Mouse (Mus musculus): Measurements from ENCODE around the gene Slc37a3. TPM values are rescaled to one million over a fixed set of nuclear protein-coding genes. Genes with fewer than 3 reads are reported as not detected.
"Not testable (repeated sequence)": the region's sequence is repeated elsewhere in the genome, so short reads cannot be mapped to it uniquely, and the experiment has no call there.

The Slc37a3 gene
- polyA plus RNA-seq, 1 experiment from 2014 or later, result 30.9 TPM

DNA sequence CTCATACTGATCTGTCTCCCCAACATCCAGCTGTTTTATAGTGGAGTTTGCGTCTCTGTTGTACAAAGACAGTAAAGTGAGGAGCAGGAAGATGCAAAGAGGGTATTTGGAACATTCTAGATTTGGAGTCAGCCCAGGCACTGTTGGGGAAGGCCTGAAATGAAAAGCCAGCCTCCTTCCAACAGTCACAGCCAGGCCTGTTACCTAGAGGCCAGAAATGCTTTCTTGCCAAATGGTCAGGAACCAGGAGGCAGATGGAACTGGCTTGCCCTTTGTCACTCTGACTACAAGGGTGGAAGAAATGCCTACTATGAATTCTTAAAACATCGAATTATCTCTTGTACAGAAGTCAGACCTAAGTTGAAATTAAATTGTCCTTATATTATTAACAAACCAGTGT is 12.5 kb upstream of the Slc37a3 start:
- WGBS, result 87% methylated on average over 2 of the region's 2 CpGs
- Histone ChIP-seq H3K27ac (ENCODE audit: low read length) (no peak overlapping the region), H3K4me2 (ENCODE audit: low read depth, low read length) (no peak overlapping the region), H3K27me3 (ENCODE audit: control insufficient read depth, insufficient read depth, low read length) (no peaks in the 10 kb centered on the region), H3K36me3 (ENCODE audit: control insufficient read depth, insufficient read depth) (no peaks in the 10 kb centered on the region), H3K4me3 (ENCODE audit: low read length) (no peak overlapping the region), H3K9me3 (replicated peaks; ENCODE audit: control insufficient read depth, low read length) (no peaks in the 10 kb centered on the region), H3K4me1 (ENCODE audit: control insufficient read depth, insufficient read depth, low read length) (no peaks in the 10 kb centered on the region), H3K9ac (ENCODE audit: low read length) (no peak overlapping the region; the same call in 1 of the 2 replicates)
- ATAC-seq (replicated peaks; ENCODE audit: extremely low read depth, insufficient read depth, low FRiP score), result no peak

DNA sequence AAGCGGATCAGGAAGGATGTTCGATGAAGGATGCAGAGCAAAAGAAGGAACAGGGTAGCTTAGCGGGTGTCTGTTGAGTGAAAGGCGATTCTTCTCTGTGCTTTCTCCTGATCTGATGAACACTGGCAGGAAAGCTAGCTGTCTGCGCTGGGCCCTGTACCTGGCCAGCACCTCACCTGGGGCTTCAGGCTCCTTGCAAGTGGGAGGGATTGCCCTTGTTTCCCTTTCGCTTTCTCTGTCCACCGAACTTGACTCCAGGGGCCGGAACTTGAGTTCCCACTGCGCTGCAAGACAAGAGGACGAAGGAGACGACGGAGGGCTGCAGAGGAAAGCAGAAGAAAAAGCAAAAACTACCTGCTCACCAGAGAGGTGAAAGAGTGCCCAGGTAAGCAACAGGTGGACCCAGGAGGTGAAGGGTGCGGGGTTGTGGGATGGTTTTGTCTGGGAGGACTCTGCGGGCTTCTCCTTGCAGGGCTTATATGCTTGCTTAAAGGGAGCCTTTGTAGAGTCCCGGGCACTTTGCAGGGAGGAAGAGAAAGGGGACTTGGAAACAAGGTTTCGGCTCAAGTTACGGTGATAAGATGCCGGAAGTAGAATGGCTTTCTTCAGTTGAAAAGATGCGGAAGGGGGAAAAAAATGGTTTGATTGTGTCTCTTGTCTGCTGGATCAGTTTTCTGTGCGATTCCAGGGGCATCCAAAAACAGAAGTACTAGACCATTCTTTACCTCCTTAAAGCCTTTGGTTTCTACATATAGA is 3.8 kb upstream of the Slc37a3 start, which contains the start of gene Rab19:
Gene Rab19 (plus strand): TSS at position 51 of the 756 bp plus-strand sequence.
- peak within 1 kb of the TSS; percentile 74 for H3K9ac ChIP-seq (ENCODE audit: low read length)
- H3K4me1 ChIP-seq (ENCODE audit: control insufficient read depth, insufficient read depth, low read length), result peaks cover 16% of the 10 kb centered on the region
- H3K4me3 ChIP-seq (ENCODE audit: low read length), result peak within 1 kb of the TSS; percentile 60
- H3K27me3 ChIP-seq (ENCODE audit: control insufficient read depth, insufficient read depth, low read length), result no peaks in the 10 kb centered on the region; the same call in 1 of the 2 replicates
- 0 out of 2 replicates have a peak within 1 kb of the TSS, but pooled peaks have one; percentile 34 for H3K27ac ChIP-seq (ENCODE audit: low read length)
- no peak for ATAC-seq (replicated peaks; ENCODE audit: extremely low read depth, insufficient read depth, low FRiP score)
- H3K9me3 ChIP-seq (replicated peaks; ENCODE audit: control insufficient read depth, low read length), result no peaks in the 10 kb centered on the region
- peak within 1 kb of the TSS; percentile 92 for H3K4me2 ChIP-seq (ENCODE audit: low read depth, low read length)
- 4% methylated on average over 20 of the region's 20 CpGs for WGBS
- no peaks in the 10 kb centered on the region for H3K36me3 ChIP-seq (ENCODE audit: control insufficient read depth, insufficient read depth)

DNA sequence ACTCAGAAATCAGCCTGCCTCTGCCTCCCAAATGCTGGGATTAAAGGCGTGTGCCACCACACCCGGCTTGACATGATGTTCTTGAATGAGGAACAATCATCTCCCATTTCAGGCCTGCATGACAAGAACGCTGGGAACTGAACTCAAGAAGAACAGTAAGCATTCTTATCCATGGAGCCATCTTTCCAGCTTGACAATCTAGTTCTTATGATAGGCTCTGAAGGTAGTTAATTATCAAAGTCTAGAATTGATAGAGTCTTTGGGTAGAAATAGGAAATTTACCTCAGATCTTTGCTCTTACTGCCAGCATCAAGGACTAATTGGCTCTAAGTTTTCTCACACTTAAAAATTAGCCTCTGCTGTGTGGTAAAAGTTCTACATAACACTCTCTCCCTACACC is 2.8 kb upstream of the Slc37a3 start:
- H3K9me3 ChIP-seq (replicated peaks; ENCODE audit: control insufficient read depth, low read length), result no peaks in the 10 kb centered on the region
- H3K4me1 ChIP-seq (ENCODE audit: control insufficient read depth, insufficient read depth, low read length), result peaks cover 18% of the 10 kb centered on the region
- H3K4me3 ChIP-seq (ENCODE audit: low read length), result no peak overlapping the region
- no peak for ATAC-seq (replicated peaks; ENCODE audit: extremely low read depth, insufficient read depth, low FRiP score)
- WGBS, result 82% methylated on average over 3 of the region's 3 CpGs
- H3K27ac ChIP-seq (ENCODE audit: low read length), result no peak overlapping the region
- H3K4me2 ChIP-seq (ENCODE audit: low read depth, low read length), result no peak overlapping the region
- no peaks in the 10 kb centered on the region for H3K36me3 ChIP-seq (ENCODE audit: control insufficient read depth, insufficient read depth)
- H3K9ac ChIP-seq (ENCODE audit: low read length), result no peak overlapping the region
- no peaks in the 10 kb centered on the region; the same call in 1 of the 2 replicates for H3K27me3 ChIP-seq (ENCODE audit: control insufficient read depth, insufficient read depth, low read length)

DNA sequence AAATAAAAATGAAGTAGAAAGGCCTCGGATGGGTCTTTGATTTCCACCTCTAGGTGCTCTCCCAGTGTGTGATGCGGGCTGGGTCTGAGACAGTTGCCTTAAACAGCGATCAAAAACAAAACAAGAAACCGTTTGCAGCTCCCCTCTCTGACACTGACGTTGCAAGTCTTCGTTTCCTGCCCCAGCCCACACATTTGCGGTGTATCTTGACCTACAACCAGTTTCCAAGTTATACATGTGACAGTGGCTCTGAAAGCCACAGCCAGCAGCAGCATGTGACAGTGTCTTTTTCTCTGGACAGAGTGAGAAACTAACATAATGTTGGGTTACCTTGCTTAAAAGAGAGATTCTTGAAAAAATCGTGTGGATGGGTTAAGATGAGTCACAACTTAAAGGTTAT is 2.3 kb upstream of the Slc37a3 start:
- 63% methylated on average over 8 of the region's 8 CpGs for WGBS
- Histone ChIP-seq H3K4me3 (ENCODE audit: low read length) (no peak overlapping the region), H3K9ac (ENCODE audit: low read length) (no peak overlapping the region), H3K4me2 (ENCODE audit: low read depth, low read length) (no peak overlapping the region), H3K36me3 (ENCODE audit: control insufficient read depth, insufficient read depth) (no peaks in the 10 kb centered on the region), H3K27ac (ENCODE audit: low read length) (peak overlapping the region; percentile 32; the same call in 1 of the 2 replicates), H3K9me3 (replicated peaks; ENCODE audit: control insufficient read depth, low read length) (no peaks in the 10 kb centered on the region), H3K27me3 (ENCODE audit: control insufficient read depth, insufficient read depth, low read length) (no peaks in the 10 kb centered on the region; the same call in 1 of the 2 replicates), H3K4me1 (ENCODE audit: control insufficient read depth, insufficient read depth, low read length) (peaks cover 18% of the 10 kb centered on the region)
- ATAC-seq (replicated peaks; ENCODE audit: extremely low read depth, insufficient read depth, low FRiP score), result no peak

DNA sequence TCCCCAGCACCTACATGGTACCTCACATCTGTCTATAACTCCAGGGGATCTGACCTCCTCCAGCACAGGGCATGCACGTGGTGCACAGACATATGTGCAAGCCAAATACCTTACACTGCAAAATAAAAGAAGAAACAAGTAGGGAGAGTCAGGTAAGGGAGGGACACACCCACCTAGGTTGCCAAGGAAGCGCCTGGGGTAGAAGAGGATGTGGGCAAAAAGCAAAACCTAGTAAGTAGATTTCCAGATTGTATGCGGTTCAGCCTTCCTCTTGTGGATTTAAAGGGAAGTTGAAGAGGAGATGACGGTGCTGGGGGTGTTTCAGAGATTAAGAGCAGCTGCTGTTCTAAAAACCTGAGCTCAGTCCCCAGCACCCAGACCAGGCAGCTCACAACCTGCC is 1.7 kb upstream of the Slc37a3 start:
- Histone ChIP-seq H3K9ac (ENCODE audit: low read length) (no peak overlapping the region), H3K36me3 (ENCODE audit: control insufficient read depth, insufficient read depth) (no peaks in the 10 kb centered on the region), H3K27me3 (ENCODE audit: control insufficient read depth, insufficient read depth, low read length) (no peaks in the 10 kb centered on the region; the same call in 1 of the 2 replicates), H3K9me3 (replicated peaks; ENCODE audit: control insufficient read depth, low read length) (no peaks in the 10 kb centered on the region), H3K4me3 (ENCODE audit: low read length) (no peak overlapping the region), H3K4me2 (ENCODE audit: low read depth, low read length) (no peak overlapping the region), H3K27ac (ENCODE audit: low read length) (no peak overlapping the region; the same call in 1 of the 2 replicates), H3K4me1 (ENCODE audit: control insufficient read depth, insufficient read depth, low read length) (peaks cover 18% of the 10 kb centered on the region)
- WGBS, result 44% methylated on average over 4 of the region's 4 CpGs
- ATAC-seq (replicated peaks; ENCODE audit: extremely low read depth, insufficient read depth, low FRiP score), result no peak

DNA sequence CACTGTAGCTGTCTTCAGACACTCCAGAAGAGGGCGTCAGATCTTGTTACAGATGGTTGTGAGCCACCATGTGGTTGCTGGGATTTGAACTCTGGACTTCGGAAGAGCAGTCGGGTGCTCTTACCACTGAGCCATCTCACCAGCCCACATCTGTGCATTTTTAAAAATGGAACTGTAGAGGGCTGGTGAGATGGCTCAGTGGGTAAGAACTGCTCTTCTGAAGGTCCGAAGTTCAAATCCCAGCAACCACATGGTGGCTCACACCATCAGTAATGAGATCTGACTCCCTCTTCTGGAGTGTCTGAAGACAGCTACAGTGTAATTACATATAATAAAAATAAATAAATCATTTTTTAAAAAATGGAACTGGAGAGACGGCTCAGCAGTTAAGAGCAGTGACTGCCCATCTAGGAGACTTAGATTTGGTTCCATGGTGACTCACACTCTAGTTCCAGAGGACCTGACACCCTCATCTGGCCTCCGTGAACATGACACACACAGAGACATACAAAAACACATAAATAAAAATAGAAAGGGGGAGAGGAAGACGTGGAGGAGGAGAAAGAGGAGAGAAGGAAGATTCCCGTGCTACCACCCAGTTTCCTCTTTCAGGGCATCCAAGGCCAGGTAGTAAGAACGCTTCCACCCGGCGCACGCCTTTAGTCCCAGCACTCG is 823 bp upstream of the Slc37a3 start:
- H3K4me2 ChIP-seq (ENCODE audit: low read depth, low read length); ATAC-seq (replicated peaks; ENCODE audit: extremely low read depth, insufficient read depth, low FRiP score): not testable (repeated sequence)

DNA sequence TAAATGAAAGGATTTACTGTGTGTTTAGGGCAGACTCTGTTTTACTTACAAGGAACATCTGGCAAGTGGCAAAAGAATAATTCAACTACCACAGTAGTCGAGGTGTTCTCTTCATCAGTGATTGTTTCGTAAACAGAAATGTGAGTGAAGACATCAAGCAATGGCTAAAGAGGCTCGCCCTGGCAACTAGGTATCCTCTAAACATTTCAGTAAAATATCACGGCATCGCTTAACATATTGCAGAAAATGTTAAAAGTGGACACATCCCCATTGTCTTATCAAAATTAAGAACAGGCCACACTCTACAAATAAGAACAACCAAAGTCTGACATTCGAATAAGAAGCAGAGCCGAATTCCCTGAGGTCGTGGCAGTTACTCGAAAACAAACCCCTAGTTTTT is 700 bp downstream of the Slc37a3 start:
- Histone ChIP-seq H3K27ac (ENCODE audit: low read length) (no peak overlapping the region), H3K4me3 (ENCODE audit: low read length) (peak overlapping the region; percentile 82), H3K4me2 (ENCODE audit: low read depth, low read length) (peak overlapping the region; percentile 79), H3K9me3 (replicated peaks; ENCODE audit: control insufficient read depth, low read length) (no peaks in the 10 kb centered on the region), H3K4me1 (ENCODE audit: control insufficient read depth, insufficient read depth, low read length) (peaks cover 19% of the 10 kb centered on the region), H3K9ac (ENCODE audit: low read length) (peak overlapping the region; percentile 94), H3K27me3 (ENCODE audit: control insufficient read depth, insufficient read depth, low read length) (no peaks in the 10 kb centered on the region; the same call in 1 of the 2 replicates), H3K36me3 (ENCODE audit: control insufficient read depth, insufficient read depth) (peaks cover 5% of the 10 kb centered on the region; the same call in 1 of the 2 replicates)
- ATAC-seq (replicated peaks; ENCODE audit: extremely low read depth, insufficient read depth, low FRiP score), result no peak
- WGBS, result 17% methylated on average over 9 of the region's 9 CpGs

More for the DNA sequence above, 823 bp upstream of the Slc37a3 start:
- H3K4me1 ChIP-seq (ENCODE audit: control insufficient read depth, insufficient read depth, low read length), result peaks cover 19% of the 10 kb centered on the region
- not testable (repeated sequence) for H3K36me3 ChIP-seq (ENCODE audit: control insufficient read depth, insufficient read depth); H3K27me3 ChIP-seq (ENCODE audit: control insufficient read depth, insufficient read depth, low read length); H3K9ac ChIP-seq (ENCODE audit: low read length); H3K9me3 ChIP-seq (replicated peaks; ENCODE audit: control insufficient read depth, low read length); H3K27ac ChIP-seq (ENCODE audit: low read length); H3K4me3 ChIP-seq (ENCODE audit: low read length)
- WGBS, result 71% methylated on average over 12 of the region's 13 CpGs

DNA sequence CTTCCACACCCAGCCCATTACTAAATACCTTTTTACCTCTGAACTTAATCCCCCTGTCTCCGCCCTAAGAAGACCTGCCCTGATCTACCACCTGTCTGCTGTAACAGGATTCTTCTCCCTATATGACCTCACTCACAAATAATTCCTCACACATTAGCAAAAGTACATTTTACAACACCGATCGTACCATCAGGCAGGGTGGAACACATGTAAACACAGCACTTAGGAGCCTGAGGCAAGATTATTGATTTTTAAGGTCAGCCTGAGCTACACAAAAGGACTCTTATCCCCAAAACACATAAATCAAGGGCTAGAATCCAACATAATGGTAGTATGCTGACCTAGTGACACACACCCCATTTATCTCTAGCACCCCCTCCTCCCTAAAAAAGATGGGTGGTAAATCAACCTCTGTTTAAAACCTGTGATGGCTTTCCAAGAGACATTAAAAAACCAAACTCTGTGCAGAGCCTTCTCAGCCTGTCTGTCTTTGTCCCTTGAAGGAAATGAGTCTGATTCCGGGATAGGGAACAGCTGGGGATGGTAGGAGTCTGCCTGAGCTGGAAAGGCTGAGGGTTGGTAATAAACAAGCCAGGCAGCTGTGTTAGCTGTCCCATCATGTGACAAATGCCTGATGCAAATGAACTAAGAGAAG is 4.0 kb downstream of the Slc37a3 start:
- Histone ChIP-seq H3K4me2 (ENCODE audit: low read depth, low read length) (no peak overlapping the region), H3K27me3 (ENCODE audit: control insufficient read depth, insufficient read depth, low read length) (no peaks in the 10 kb centered on the region), H3K4me3 (ENCODE audit: low read length) (no peak overlapping the region), H3K27ac (ENCODE audit: low read length) (peak overlapping the region; percentile 24), H3K9me3 (replicated peaks; ENCODE audit: control insufficient read depth, low read length) (no peaks in the 10 kb centered on the region), H3K4me1 (ENCODE audit: control insufficient read depth, insufficient read depth, low read length) (peaks cover 15% of the 10 kb centered on the region), H3K9ac (ENCODE audit: low read length) (no peak overlapping the region), H3K36me3 (ENCODE audit: control insufficient read depth, insufficient read depth) (peaks cover 5% of the 10 kb centered on the region; the same call in 1 of the 2 replicates)
- WGBS, result 71% methylated on average over 4 of the region's 4 CpGs
- ATAC-seq (replicated peaks; ENCODE audit: extremely low read depth, insufficient read depth, low FRiP score), result no peak

All from heart, embryonic 16.5 days (tissue).